Mouse (Mus musculus) G1E (cell line): ENCODE data around the gene Ttll11. TPM values are rescaled to one million over a fixed set of nuclear protein-coding genes. Genes with fewer than 3 reads are reported as not detected.

Source experiments
- ATAC-seq: 2 replicates; pipeline ENCODE4 v1.8.0; 2016; ENCODE audit warnings: mild to moderate bottlenecking; ENCODE audit not compliant: insufficient number of reproducible peaks, poor library complexity, low FRiP score, severe bottlenecking; ENCODE audit errors: extremely low read depth
- DNase-seq: peaks from one replicate; pipeline ENCODE4 v3.0.0; 2012; ENCODE audit warnings: low spot score
- H3K27me3 ChIP-seq: 2 replicates; pipeline ENCODE4 v1.6.1; 2012; ENCODE audit warnings: mild to moderate bottlenecking, low read length, inconsistent platforms; ENCODE audit not compliant: insufficient read depth
- H3K36me3 ChIP-seq: replicated peaks from 2 replicates; pipeline ENCODE3; 2012; ENCODE audit warnings: mild to moderate bottlenecking, inconsistent platforms
- H3K4me1 ChIP-seq: 2 replicates; pipeline ENCODE4 v1.6.1; 2012; ENCODE audit warnings: low read depth, low read length, inconsistent platforms, mixed read lengths; ENCODE audit not compliant: insufficient read depth
- H3K4me3 ChIP-seq: 2 replicates; pipeline ENCODE4 v1.5.1; 2012; ENCODE audit warnings: low read depth, mild to moderate bottlenecking, inconsistent platforms, low read length, moderate library complexity, mixed read lengths
- H3K9me3 ChIP-seq: replicated peaks from 2 replicates; pipeline ENCODE4 v1.6.1; 2012; ENCODE audit warnings: inconsistent platforms
- CTCF ChIP-seq: IDR thresholded peaks from 2 replicates; pipeline ENCODE4 v1.5.1; 2012; ENCODE audit warnings: low read depth, low read length, inconsistent platforms, mixed read lengths
- GATA1 ChIP-seq: IDR thresholded peaks from 2 replicates; pipeline ENCODE4 v1.6.1; 2012; ENCODE audit warnings: borderline replicate concordance, low read length, inconsistent platforms, mixed read lengths
- GATA2 ChIP-seq: IDR thresholded peaks from 2 replicates; pipeline ENCODE4 v1.6.1; 2012; ENCODE audit warnings: low read depth, low read length, inconsistent platforms, borderline replicate concordance
- POLR2AphosphoS5 ChIP-seq: IDR thresholded peaks from 2 replicates; pipeline ENCODE4 v1.6.1; 2012; ENCODE audit warnings: low read depth, low read length, inconsistent platforms; ENCODE audit not compliant: insufficient replicate concordance
- TAL1 ChIP-seq: conservative IDR thresholded peaks from 2 replicates; pipeline ENCODE4 v1.6.1; 2012; ENCODE audit warnings: low read depth, low read length, inconsistent platforms, mixed read lengths
- polyA plus RNA-seq: library from polyadenylated mRNA; stranded (reverse); fragments of >175 nt; gene quantifications from 2 replicates; pipeline ENCODE4 v1.2.3, GENCODE M21; 2012
- total RNA-seq, 2 experiments: library from RNA; stranded (forward) in 1 of 2; stranded (reverse) in 1 of 2; fragments of 200-1000 nt in 1 of 2; fragments of >200 nt in 1 of 2; fragmentation: Nextera tagmentation in 1 of 2; gene quantifications; 2 replicates each; pipeline ENCODE4 v1.2.3; 2014 to 2017

Ttll11 gene
- total and polyA plus RNA-seq, 3 experiments: 0.33 to 0.87 TPM; not detected in 1

DNA sequence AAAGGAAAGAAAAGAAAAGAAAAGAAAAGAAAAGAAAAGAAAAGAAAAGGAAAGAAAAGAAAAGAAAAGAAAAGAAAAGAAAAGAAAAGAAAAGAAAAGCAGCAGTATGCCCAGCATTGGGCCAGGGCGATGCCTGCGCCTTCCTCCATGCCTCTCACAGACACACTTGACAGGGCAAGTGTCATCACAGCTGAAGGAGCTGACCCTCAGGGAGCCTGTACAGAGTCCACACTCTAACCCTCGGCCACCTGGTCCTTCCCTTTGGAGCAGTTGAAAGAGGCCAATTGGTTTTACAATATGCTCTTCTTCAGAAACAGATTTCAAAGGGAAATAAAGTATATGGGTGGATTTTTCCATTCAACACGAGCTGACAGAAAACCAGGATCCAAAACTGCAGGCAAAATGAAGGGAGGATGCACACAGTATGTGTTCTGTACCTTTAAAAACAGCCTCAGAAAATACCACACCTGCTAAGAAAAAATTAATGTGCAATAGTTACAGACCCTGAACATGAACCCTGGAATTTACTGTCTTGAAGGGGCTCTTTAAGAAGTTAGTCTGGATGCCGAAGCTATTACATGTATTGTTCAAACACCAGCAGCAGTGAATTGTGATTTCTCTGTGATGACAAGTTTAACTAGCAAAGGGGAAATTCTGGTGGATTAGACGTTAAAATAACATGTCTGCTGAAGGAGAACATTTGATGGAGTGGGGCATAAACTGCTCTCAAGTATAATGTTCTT is 7.3 kb downstream of the Ttll11 start:
- TF ChIP-seq CTCF (no peak), TAL1 (no peak), GATA1 (no peak), GATA2 (no peak), POLR2AphosphoS5 (no peak)
- no peak for DNase-seq
- H3K4me1 ChIP-seq: peaks cover 19% of the 10 kb centered on the region

GRCm38 (mm10) chr2:35965883-35966513 is 13.7 kb downstream of the Ttll11 start:
- Histone ChIP-seq H3K4me1 (peaks cover 35% of the 10 kb centered on the region), H3K27me3 (peaks cover 4% of the 10 kb centered on the region), H3K9me3 (no peaks in the 10 kb centered on the region), H3K4me3 (no peak overlapping the region; the same call in 1 of the 2 replicates), H3K36me3 (no peaks in the 10 kb centered on the region)
- ATAC-seq (peak; percentile 70), DNase-seq (no peak)
- TF ChIP-seq CTCF (no peak), TAL1 (no peak), POLR2AphosphoS5 (no peak)

More for the DNA sequence above, 7.3 kb downstream of the Ttll11 start:
- H3K36me3 ChIP-seq: peaks cover 21% of the 10 kb centered on the region
- H3K4me3 ChIP-seq: no peak overlapping the region
- no peaks in the 10 kb centered on the region for H3K9me3 ChIP-seq
- ATAC-seq: no peak
- H3K27me3 ChIP-seq: no peaks in the 10 kb centered on the region; the same call in 1 of the 2 replicates

DNA sequence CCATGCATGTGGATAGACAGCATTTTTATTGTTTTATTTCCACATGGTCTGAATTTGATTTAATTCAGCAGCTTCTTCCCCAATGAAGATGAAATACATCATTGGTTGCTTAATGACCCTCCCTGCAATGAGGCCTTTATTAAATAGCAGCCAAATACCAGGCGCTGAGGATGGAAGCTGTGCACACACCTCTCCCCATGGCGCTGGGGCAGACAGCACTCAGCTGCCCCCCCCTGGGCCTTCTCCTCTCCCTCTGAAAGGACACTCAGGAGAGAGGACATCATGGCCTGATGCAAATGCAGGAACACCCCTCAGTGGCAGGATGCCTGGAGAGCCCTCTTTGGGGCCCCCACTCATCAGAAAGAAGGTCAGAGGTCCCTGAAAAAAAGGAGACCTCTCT is 16.4 kb downstream of the Ttll11 start:
- ATAC-seq (no peak), DNase-seq (no peak)
- Histone ChIP-seq H3K4me3 (no peak overlapping the region), H3K4me1 (peaks cover 27% of the 10 kb centered on the region), H3K36me3 (no peaks in the 10 kb centered on the region), H3K27me3 (peaks cover 8% of the 10 kb centered on the region), H3K9me3 (no peaks in the 10 kb centered on the region)
- TF ChIP-seq POLR2AphosphoS5 (no peak), GATA1 (no peak), CTCF (no peak), GATA2 (no peak), TAL1 (no peak)

GRCm38 (mm10) chr2:35961593-35962127 is 18.1 kb downstream of the Ttll11 start:
- Histone ChIP-seq H3K4me1 (peaks cover 27% of the 10 kb centered on the region), H3K36me3 (no peaks in the 10 kb centered on the region), H3K9me3 (no peaks in the 10 kb centered on the region), H3K27me3 (peaks cover 19% of the 10 kb centered on the region), H3K4me3 (no peak overlapping the region)
- TF ChIP-seq GATA1: no peak
- TF ChIP-seq GATA2: no peak
- TF ChIP-seq POLR2AphosphoS5: no peak
- no peak for TF ChIP-seq CTCF
- ATAC-seq (no peak), DNase-seq (no peak)

DNA sequence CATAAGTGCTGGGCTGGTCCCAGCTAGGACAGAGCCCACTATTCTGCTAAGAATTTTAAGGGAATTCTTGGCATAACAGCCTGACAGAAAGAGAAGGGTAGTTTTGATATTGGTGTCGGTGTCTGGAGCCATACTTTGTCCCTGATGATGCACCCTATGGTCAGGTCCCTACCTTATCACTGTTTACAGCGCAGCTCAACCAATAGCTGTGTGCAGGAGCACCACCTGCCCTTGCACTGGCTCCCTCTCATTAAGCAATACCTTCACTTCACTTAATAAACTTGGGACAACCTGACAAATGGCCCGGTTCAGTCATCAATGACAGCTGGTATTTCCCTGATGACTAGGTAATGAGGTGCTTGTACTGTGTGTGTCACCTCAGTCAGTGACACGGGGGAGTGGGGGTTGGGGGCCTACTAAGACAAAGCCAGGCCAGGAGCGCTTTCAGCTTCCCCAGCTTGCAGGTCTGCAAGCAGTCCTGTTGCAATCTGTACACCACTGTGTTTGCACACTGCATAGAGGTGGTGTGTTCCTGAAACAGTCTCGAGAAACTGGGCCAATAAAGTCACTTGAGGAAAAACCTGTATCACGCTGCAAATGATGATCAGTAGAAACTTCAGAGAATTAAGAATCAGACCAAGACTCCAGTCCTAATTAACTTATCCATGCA is 22.1 kb downstream of the Ttll11 start:
- TF ChIP-seq GATA1 (no peak), CTCF (no peak), TAL1 (no peak), GATA2 (no peak), POLR2AphosphoS5 (no peak)
- peaks cover 35% of the 10 kb centered on the region for H3K27me3 ChIP-seq

DNA sequence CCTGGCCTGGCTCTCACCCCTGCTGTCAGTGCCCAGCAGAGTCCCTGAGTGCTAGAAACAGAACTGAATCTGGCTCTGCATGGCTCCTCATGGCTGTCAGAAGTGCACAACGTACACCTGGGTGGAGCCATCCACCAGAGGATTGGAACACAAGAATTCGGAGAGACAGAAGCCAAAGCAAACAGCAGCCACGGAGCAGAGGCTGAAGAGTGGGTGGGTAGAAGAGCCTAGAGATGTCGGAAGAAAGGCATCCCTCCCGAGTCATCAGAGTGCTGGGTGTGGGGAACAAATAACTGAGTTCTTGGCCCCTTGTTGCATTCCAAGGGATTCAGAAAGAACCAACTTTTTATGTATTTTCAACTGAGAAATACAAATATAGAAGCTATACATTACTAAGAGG is 24.5 kb downstream of the Ttll11 start:
- Histone ChIP-seq H3K4me1 (no peaks in the 10 kb centered on the region), H3K4me3 (no peak overlapping the region), H3K9me3 (no peaks in the 10 kb centered on the region), H3K36me3 (no peaks in the 10 kb centered on the region), H3K27me3 (peaks cover 55% of the 10 kb centered on the region)
- ATAC-seq (no peak), DNase-seq (no peak)
- no peak for TF ChIP-seq TAL1
- TF ChIP-seq GATA2: no peak
- TF ChIP-seq GATA1: no peak
- TF ChIP-seq CTCF: no peak
- TF ChIP-seq POLR2AphosphoS5: no peak

More for the DNA sequence above, 22.1 kb downstream of the Ttll11 start:
- H3K9me3 ChIP-seq: no peaks in the 10 kb centered on the region
- H3K4me3 ChIP-seq: no peak overlapping the region
- no peaks in the 10 kb centered on the region for H3K4me1 ChIP-seq
- H3K36me3 ChIP-seq: no peaks in the 10 kb centered on the region
- ATAC-seq (no peak), DNase-seq (no peak)
